Mouse (Mus musculus) bone marrow, adult 2 months (tissue): ENCODE data around the gene Grin2b.

Source experiments
- CTCF ChIP-seq: fragments of 200-500 bp; IDR thresholded peaks from 2 replicates; pipeline ENCODE4 v1.5.1; 2011; ENCODE audit warnings: low read length, control low read depth; ENCODE audit not compliant: control insufficient read depth, insufficient read depth
- POLR2A ChIP-seq: fragments of 200-500 bp; IDR thresholded peaks from 2 replicates; pipeline ENCODE4 v1.6.1; 2011; ENCODE audit warnings: low read depth, mild to moderate bottlenecking, control low read depth, low read length, borderline replicate concordance; ENCODE audit not compliant: control insufficient read depth

DNA sequence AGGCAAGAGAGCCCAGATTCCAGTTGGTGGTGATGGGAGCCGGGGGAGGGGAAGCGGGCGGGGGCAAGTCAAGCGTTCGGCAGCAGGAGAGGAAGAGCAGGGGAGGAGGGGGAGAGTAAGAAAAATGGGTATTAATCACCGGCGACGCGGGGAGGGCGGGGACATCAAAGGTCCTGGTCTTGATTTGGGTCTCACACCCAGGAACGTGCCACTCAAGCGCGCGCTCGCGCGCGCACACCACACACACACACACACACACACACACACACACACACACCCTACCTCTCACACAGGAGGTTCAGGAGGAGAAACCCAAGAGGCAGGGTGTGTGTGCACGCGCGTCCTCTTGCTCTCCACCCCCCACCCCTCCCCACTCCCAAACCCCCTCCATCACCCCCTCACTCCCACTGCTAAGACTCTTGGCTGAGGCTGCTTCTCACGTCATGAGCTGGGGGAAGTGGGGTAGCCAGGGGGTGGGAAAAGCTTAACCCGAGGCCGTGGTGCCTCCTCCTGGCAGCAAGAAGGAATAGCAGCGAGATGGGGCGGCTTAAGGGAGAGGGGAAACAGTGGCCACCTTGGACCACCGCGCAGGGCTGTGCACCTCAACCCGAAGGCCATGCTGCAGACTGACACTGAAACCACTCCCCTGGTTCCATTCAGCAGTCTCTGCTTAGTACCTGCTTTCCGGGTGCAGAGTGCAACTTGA lies at the start of gene Grin2b:
- no peak for TF ChIP-seq POLR2A
- no peak for TF ChIP-seq CTCF
